Mouse (Mus musculus) CH12.LX (cell line): ENCODE results near the gene Rxylt1. TPM values are rescaled to one million over a fixed set of nuclear protein-coding genes. Genes with fewer than 3 reads are reported as not detected.

Experiments
- DNase-seq: peaks from one replicate; pipeline ENCODE4 v3.0.0-alpha.2; 2013; ENCODE audit errors: extremely low read depth
- H3K27ac ChIP-seq: 2 replicates; pipeline ENCODE4 v1.5.1; 2012; ENCODE audit warnings: low read depth, mild to moderate bottlenecking, control low read depth, moderate library complexity; ENCODE audit not compliant: insufficient read depth
- H3K27me3 ChIP-seq: replicated peaks from 2 replicates; pipeline ENCODE3; 2012; ENCODE audit warnings: inconsistent platforms
- H3K36me3 ChIP-seq, 2 experiments: replicated peaks in 1 of 2; 2 replicates each; pipeline versions ENCODE3 to v1.6.1; 2012; ENCODE audit warnings: inconsistent platforms in 1 of 2, low read length in 1 of 2, mild to moderate bottlenecking in 1 of 2, mixed read lengths in 1 of 2, moderate library complexity in 1 of 2; ENCODE audit not compliant: control insufficient read depth in 1 of 2, insufficient read depth in 1 of 2
- H3K4me1 ChIP-seq, 2 experiments: 2 replicates each; pipeline ENCODE4 v1.6.1; 2012; ENCODE audit warnings: inconsistent platforms in 1 of 2, moderate library complexity in 1 of 2; ENCODE audit not compliant: insufficient read depth in 2 of 2, control insufficient read depth in 1 of 2
- H3K4me2 ChIP-seq: 2 replicates; pipeline ENCODE4 v1.6.1; 2012; ENCODE audit warnings: low read depth, mild to moderate bottlenecking, control low read depth; ENCODE audit not compliant: poor library complexity, insufficient read depth, severe bottlenecking
- H3K4me3 ChIP-seq, 3 experiments: fragments of 150-350 bp in 1 of 3; sonication (generic) in 1 of 3; replicated peaks in 1 of 3; 2 replicates each; pipeline versions ENCODE3 to v1.5.1; 2011 to 2012; ENCODE audit warnings: low read depth in 2 of 3, low read length in 2 of 3, mild to moderate bottlenecking in 2 of 3, moderate library complexity in 2 of 3, control low read depth in 1 of 3, improper control_type of control experiment in 1 of 3, inconsistent platforms in 1 of 3, mixed read lengths in 1 of 3; ENCODE audit not compliant: poor library complexity in 1 of 3
- H3K79me2 ChIP-seq: replicated peaks from 2 replicates; pipeline ENCODE4 v1.6.1; 2012; ENCODE audit warnings: mild to moderate bottlenecking, moderate library complexity; ENCODE audit not compliant: control insufficient read depth, poor library complexity, insufficient read depth, severe bottlenecking; ENCODE audit errors: extremely low read depth
- H3K9ac ChIP-seq: 2 replicates; pipeline ENCODE4 v1.6.1; 2012; ENCODE audit warnings: low read depth, mild to moderate bottlenecking, control low read depth, moderate library complexity; ENCODE audit not compliant: insufficient read depth
- H3K9me3 ChIP-seq: replicated peaks from 2 replicates; pipeline ENCODE3; 2012; ENCODE audit warnings: low read length, inconsistent platforms, mixed read lengths
- CHD1 ChIP-seq: IDR thresholded peaks from 2 replicates; pipeline ENCODE4 v1.6.1; 2012; ENCODE audit warnings: low read depth, low read length, improper control_type of control experiment, inconsistent platforms
- CHD2 ChIP-seq: IDR thresholded peaks from 2 replicates; pipeline ENCODE4 v1.6.1; 2011; ENCODE audit warnings: low read length, improper control_type of control experiment
- CTCF ChIP-seq, 2 experiments: IDR thresholded peaks in 1 of 2; conservative IDR thresholded peaks in 1 of 2; 2 replicates each; pipeline ENCODE4 v1.5.1; 2011 to 2012; ENCODE audit warnings: low read depth in 2 of 2, low read length in 2 of 2, improper control_type of control experiment in 1 of 2, inconsistent platforms in 1 of 2, mild to moderate bottlenecking in 1 of 2, moderate library complexity in 1 of 2
- E2F4 ChIP-seq: IDR thresholded peaks from 2 replicates; pipeline ENCODE4 v1.6.1; 2011; ENCODE audit warnings: low read depth, low read length, improper control_type of control experiment; ENCODE audit not compliant: insufficient replicate concordance
- EP300 ChIP-seq: IDR thresholded peaks from 2 replicates; pipeline ENCODE4 v1.6.1; 2011; ENCODE audit warnings: low read length, improper control_type of control experiment
- ETS1 ChIP-seq: conservative IDR thresholded peaks from 2 replicates; pipeline ENCODE4 v1.6.1; 2012; ENCODE audit warnings: low read depth, mild to moderate bottlenecking, inconsistent platforms, low read length, improper control_type of control experiment, moderate library complexity
- HCFC1 ChIP-seq: IDR thresholded peaks from 2 replicates; pipeline ENCODE4 v1.6.1; 2012; ENCODE audit warnings: low read depth, mild to moderate bottlenecking, inconsistent platforms, low read length, improper control_type of control experiment
- IRF4 ChIP-seq: IDR thresholded peaks from 2 replicates; pipeline ENCODE4 v1.6.1; 2014; ENCODE audit warnings: low read depth, mild to moderate bottlenecking, inconsistent platforms, low read length, improper control_type of control experiment
- JUN ChIP-seq: IDR thresholded peaks from 2 replicates; pipeline ENCODE4 v1.6.1; 2011; ENCODE audit warnings: low read depth, mild to moderate bottlenecking, low read length, improper control_type of control experiment, moderate library complexity; ENCODE audit not compliant: insufficient read depth
- JUND ChIP-seq: conservative IDR thresholded peaks from 2 replicates; pipeline ENCODE4 v1.6.1; 2011; ENCODE audit warnings: low read depth, low read length, improper control_type of control experiment
- KAT2A ChIP-seq: IDR thresholded peaks from 2 replicates; pipeline ENCODE4 v1.6.1; 2012; ENCODE audit warnings: low read length, improper control_type of control experiment, inconsistent platforms; ENCODE audit not compliant: insufficient replicate concordance
- MAX ChIP-seq: IDR thresholded peaks from 2 replicates; pipeline ENCODE4 v1.6.1; 2011; ENCODE audit warnings: low read length, improper control_type of control experiment
- MXI1 ChIP-seq: IDR thresholded peaks from 2 replicates; pipeline ENCODE4 v1.6.1; 2011; ENCODE audit warnings: mild to moderate bottlenecking, low read depth, low read length, improper control_type of control experiment
- NRF1 ChIP-seq: IDR thresholded peaks from 2 replicates; pipeline ENCODE4 v1.6.1; 2014; ENCODE audit warnings: low read depth, mild to moderate bottlenecking, inconsistent platforms, low read length, improper control_type of control experiment, moderate library complexity
- PAX5 ChIP-seq: IDR thresholded peaks from 2 replicates; pipeline ENCODE4 v1.6.1; 2012; ENCODE audit warnings: low read length, inconsistent platforms, mixed read lengths
- POLR2A ChIP-seq: IDR thresholded peaks from 2 replicates; pipeline ENCODE4 v1.6.1; 2011; ENCODE audit warnings: low read depth, mild to moderate bottlenecking, improper control_type of control experiment, low read length
- POLR2AphosphoS2 ChIP-seq: IDR thresholded peaks from 2 replicates; pipeline ENCODE4 v1.6.1; 2011; ENCODE audit warnings: low read depth, low read length, improper control_type of control experiment
- RAD21 ChIP-seq: IDR thresholded peaks from 2 replicates; pipeline ENCODE4 v1.6.1; 2011; ENCODE audit warnings: low read depth, mild to moderate bottlenecking, low read length, improper control_type of control experiment, moderate library complexity
- RCOR1 ChIP-seq: conservative IDR thresholded peaks from 2 replicates; pipeline ENCODE4 v1.6.1; 2012; ENCODE audit warnings: low read depth, mild to moderate bottlenecking, inconsistent platforms, low read length, improper control_type of control experiment
- SMC3 ChIP-seq: IDR thresholded peaks from 2 replicates; pipeline ENCODE4 v1.6.1; 2011; ENCODE audit warnings: low read depth, low read length, improper control_type of control experiment
- TBP ChIP-seq: conservative IDR thresholded peaks from 2 replicates; pipeline ENCODE4 v1.6.1; 2011; ENCODE audit warnings: low read depth, low read length, improper control_type of control experiment
- USF2 ChIP-seq: conservative IDR thresholded peaks from 2 replicates; pipeline ENCODE4 v1.6.1; 2011; ENCODE audit warnings: low read depth, low read length, improper control_type of control experiment
- ZC3H11A ChIP-seq: IDR thresholded peaks from 2 replicates; pipeline ENCODE4 v1.6.1; 2012; ENCODE audit warnings: low read depth, mild to moderate bottlenecking, inconsistent platforms, low read length, improper control_type of control experiment
- ZKSCAN1 ChIP-seq: IDR thresholded peaks from 2 replicates; pipeline ENCODE4 v1.6.1; 2012; ENCODE audit warnings: low read depth, inconsistent platforms, low read length, improper control_type of control experiment, borderline replicate concordance
- dilution Hi-C: fragments of 300-500 bp; cut with MboI; formaldehyde crosslinking; loops from 2 replicates; pipeline ENCODE4 v1.14.3; 2020; ENCODE audit warnings: low sequenced_read_pairs; ENCODE audit not compliant: extremely low pct_unique_long_range_greater_than_20kb, extremely low pct_ligation_motif_present
- in situ Hi-C: fragments of 300-500 bp; cut with MboI; formaldehyde crosslinking; loops from 3 replicates; pipeline ENCODE4 v1.14.3; 2019; ENCODE audit warnings: low sequenced_read_pairs, low pct_ligation_motif_present, low pct_unique_long_range_greater_than_20kb, mixed read lengths
- polyA plus RNA-seq: library from polyadenylated mRNA; unstranded; fragments of >175 nt; gene quantifications from 2 replicates; pipeline ENCODE4 v1.2.1, GENCODE M21; 2012; ENCODE audit warnings: low read depth; ENCODE audit not compliant: insufficient read length
- total RNA-seq, 2 experiments: library from RNA; depleted of rRNA; stranded (reverse); fragments of 300-350 nt in 1 of 2; fragments of >200 nt in 1 of 2; gene quantifications; 2 replicates each; pipeline ENCODE4 v1.2.3; 2012 to 2014

Gene Rxylt1
- total and polyA plus RNA-seq, 3 experiments, result 19.5 to 78.0 (median 57.4) TPM

- TF ChIP-seq IRF4, result peak; percentile 6; the same call in 1 of the 2 replicates
- TF ChIP-seq KAT2A, result no peak
- TF ChIP-seq PAX5, result no peak
- no peak for TF ChIP-seq POLR2A
- TF ChIP-seq RCOR1, result no peak
- TF ChIP-seq E2F4, result no peak
- peak; percentile 80; the same call in 1 of the 2 replicates for TF ChIP-seq MAX
- TF ChIP-seq CHD1, result no peak
- TF ChIP-seq MXI1, result peak; percentile 89
- 0 out of 2 replicates have a peak, but pooled peaks have one; percentile 8 for TF ChIP-seq TBP
- TF ChIP-seq RAD21, result no peak
- no peak for TF ChIP-seq SMC3
- TF ChIP-seq, all 38 proteins: peak for 16
Observed at GRCm38 (mm10) chr10:122096462-122096979, 650 bp downstream of the Rxylt1 start (continued).

GRCm38 (mm10) chr10:122090472-122090871 is 6.7 kb downstream of the Rxylt1 start:
- DNase-seq, result no peak
- Histone ChIP-seq H3K27ac (no peak overlapping the region), H3K4me1 (peaks cover 3 to 4% of the 10 kb centered on the region in 2 experiments; a peak in 3 of 4 replicates), H3K4me2 (no peak overlapping the region), H3K79me2 (0 out of 2 replicates have a peak, but pooled peaks cover under 1% of the 10 kb centered on the region), H3K4me3 (no peak overlapping the region), H3K36me3 (peaks cover 12 to 55% of the 10 kb centered on the region in 2 experiments), H3K27me3 (no peaks in the 10 kb centered on the region), H3K9ac (no peak overlapping the region), H3K9me3 (peaks cover 11% of the 10 kb centered on the region)
- TF ChIP-seq CTCF (conservative IDR thresholded peaks at IDR 0.05 in 1 of 2, IDR thresholded peaks at IDR 0.05 in 1 of 2; ENCODE audit: low read depth in 2 of 2, low read length in 2 of 2), result 0 out of 4 replicates have a peak, but pooled peaks of 1 of the 2 experiments have one; percentile 2
- TF ChIP-seq JUN, result no peak
- no peak for TF ChIP-seq PAX5
- dilution Hi-C loops, result no loop called here
- in situ Hi-C loops, result no loop called here

GRCm38 (mm10) chr10:122081352-122081751 is 15.8 kb downstream of the Rxylt1 start:
- no peak for DNase-seq
- Histone ChIP-seq H3K9ac (no peak overlapping the region), H3K9me3 (no peaks in the 10 kb centered on the region), H3K4me1 (no peaks in the 10 kb centered on the region), H3K79me2 (no peaks in the 10 kb centered on the region), H3K27ac (no peak overlapping the region), H3K27me3 (no peaks in the 10 kb centered on the region), H3K36me3 (peaks cover 0 to 12% of the 10 kb centered on the region in 2 experiments), H3K4me3 (no peak overlapping the region), H3K4me2 (no peak overlapping the region)
- in situ Hi-C loops, result no loop called here
- no peak for TF ChIP-seq HCFC1
- TF ChIP-seq USF2, result no peak
- TF ChIP-seq RCOR1, result no peak
- no peak for TF ChIP-seq E2F4
- no peak for TF ChIP-seq ZC3H11A
- TF ChIP-seq RAD21, result no peak
- TF ChIP-seq JUND, result no peak
- TF ChIP-seq POLR2AphosphoS2, result no peak
- no peak for TF ChIP-seq EP300
- no peak for TF ChIP-seq NRF1
- no peak for TF ChIP-seq IRF4
- no peak for TF ChIP-seq ETS1
- no peak for TF ChIP-seq CHD2
- no peak for TF ChIP-seq ZKSCAN1
- dilution Hi-C loops, result no loop called here
